Mouse (Mus musculus) right cerebral cortex, postnatal 14 days (tissue): Measurements from ENCODE around the gene Car3.

Experiments used
- DNase-seq: peaks from one replicate; pipeline ENCODE4 v3.0.0; 2022

Gene Car3

DNA sequence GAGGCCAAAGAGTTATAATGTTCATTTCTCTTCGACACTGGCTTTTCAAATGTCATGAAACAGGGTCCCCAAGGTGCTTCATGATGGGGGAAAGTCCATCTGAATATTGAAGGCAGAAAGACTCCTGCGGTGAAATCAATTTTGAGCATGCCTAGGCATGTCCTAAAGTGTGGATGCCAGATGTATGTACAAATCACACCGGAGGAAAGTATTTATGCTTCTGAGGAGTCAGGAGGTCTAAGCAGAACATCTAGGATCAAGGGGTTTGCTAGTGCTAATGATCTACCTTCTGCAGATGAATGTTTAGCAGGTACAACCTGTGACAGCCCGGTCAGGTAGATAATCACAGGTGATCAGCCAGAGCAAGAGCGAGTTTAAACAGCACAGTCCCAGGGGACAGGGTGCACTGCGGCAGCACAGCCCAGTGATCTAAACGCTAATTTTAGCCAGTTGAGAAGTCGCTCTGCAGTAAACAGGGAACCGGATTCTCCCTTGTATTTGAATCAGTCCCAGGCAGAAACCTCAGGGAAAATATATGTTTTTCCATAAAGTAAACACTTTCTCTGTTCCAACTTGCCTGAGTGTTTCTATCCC lies 13.1 kb downstream of the Car3 start:
- no peak for DNase-seq

DNA sequence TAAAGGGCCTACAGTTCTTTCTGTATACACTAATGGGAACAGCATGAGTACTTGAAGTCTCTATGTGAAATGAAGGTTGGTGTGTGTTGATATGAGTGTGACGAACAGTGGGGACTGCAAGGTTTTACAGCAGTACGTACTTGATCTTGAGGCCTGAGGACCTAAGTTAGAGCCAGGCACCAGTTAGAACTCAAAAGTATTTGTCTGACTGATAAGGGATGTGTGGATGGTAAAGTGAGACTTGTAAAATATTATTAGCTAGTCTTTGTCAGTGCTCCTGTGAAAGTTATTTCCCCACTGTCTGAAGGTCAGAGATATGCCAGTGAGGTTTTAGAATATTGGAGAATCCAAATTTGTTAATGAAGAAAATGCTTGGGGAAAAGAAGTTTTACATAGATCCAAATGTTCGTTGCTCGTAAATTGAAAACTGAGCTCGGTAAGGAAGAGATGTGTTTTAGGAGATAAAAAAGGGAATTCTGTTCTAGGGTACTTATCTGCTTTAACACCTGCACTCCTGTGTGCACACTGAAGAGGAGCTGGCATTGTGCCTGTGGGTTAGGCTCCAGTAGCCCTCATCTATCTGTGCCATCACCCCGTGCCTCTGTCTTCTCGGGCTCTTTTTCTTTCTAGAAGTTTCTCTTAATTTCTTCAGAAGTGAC lies 14.1 kb downstream of the Car3 start:
- no peak for DNase-seq

GRCm38 (mm10) chr3:14878749-14879223 lies 15.5 kb downstream of the Car3 start:
- DNase-seq, result no peak

DNA sequence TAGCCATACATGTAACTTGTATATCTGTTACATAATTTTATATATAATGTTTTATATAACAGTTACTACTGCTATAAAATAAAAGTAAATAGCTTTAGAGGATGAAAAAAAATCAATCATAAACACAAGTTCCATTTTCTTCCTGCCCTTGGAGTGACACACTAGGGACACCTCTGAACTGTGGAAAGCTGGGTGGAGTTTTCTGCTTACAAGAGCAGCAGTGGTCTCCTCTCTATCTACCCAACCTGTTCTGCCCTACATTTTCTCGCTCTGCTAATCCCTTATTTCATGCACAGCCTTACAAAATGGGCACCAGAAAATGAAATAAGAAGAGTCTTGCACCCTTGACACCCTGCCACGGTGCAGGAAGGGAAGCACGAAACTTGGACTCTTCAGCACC lies 16.0 kb downstream of the Car3 start:
- DNase-seq, result no peak

- DNase-seq, result no peak
These were observed 17.0 kb downstream of the Car3 start for GRCm38 (mm10) chr3:14880277-14880676.

GRCm38 (mm10) chr3:14882005-14882404 lies 18.7 kb downstream of the Car3 start:
- no peak for DNase-seq

- no peak for DNase-seq
These were observed 19.4 kb downstream of the Car3 start for GRCm38 (mm10) chr3:14882756-14883155.

GRCm38 (mm10) chr3:14884826-14885225 lies 21.5 kb downstream of the Car3 start:
- DNase-seq, result no peak

DNA sequence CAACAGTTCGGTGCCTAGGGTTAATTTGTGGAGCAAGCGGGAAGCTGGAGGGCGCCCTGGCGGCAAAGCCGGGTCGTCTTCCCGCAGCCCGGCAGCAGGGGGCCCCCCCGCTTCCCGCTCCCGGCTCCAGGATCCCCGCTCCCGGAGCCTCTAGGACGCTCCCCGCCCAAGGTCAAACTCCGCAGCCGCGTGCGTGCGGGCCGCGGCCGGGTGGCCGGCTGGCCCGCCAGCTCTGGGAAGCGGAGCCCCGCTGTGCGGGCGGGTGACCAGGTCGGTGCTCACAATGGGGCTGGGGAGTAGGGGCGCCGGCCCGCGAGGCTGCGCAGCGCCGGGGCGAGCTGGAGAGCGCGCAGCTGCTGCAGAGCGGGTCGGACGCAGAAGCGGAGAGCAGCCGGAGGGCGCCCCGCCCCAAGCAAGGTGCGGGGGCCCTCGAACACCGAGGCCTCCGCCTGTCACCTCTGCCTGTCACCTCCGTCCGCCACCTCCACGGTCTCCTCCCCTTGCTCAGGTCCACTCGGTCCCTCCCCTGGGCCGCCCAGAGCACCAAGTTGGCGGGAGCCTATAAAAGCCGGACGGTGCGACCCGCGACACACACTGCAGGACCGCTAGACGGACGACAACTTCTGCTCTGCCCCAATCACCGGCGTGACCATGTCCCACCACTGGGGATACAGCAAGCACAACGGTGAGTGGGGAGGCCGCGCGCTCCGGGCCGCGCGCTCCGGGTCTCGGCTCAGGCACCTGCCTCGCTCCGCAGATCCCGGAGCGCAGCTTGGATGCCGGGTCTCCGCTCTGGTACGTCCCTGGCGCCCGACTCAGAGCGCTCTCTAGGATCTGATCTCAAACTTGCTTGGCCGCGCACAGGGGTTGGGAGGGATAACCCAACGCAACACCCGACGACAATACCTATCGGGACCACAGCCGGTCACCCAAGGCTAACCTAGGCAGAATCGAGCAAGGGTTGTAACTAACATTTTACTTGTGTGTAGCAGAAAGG lies 23.1 kb downstream of the Car3 start, which contains the start of gene Car2:
Gene Car2 (plus strand): TSS at position 172 of the 997 bp plus-strand sequence.
- peak; percentile 66 for DNase-seq

- no peak for DNase-seq
These were observed 23.9 kb downstream of the Car3 start for GRCm38 (mm10) chr3:14887134-14887666.

GRCm38 (mm10) chr3:14887686-14888295 lies 24.5 kb downstream of the Car3 start:
- DNase-seq, result no peak

DNA sequence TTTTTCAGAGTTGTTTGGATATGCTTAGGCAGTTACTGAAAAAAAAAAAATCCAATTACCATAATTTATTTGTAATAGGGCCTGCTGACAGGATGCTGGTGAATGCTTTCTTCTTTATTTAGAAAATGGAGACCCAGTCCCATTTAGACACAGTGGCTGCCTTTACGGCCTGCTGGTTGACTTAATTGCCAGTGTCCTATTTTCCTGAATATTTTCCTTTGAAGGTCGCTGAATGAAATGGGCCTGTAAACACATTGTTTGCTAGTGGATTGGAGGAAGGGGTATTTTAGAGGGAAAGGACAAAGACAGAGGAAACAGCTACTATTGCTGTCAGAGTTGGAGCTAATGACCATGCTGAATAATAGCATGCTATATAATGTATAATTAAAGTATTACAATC lies 25.2 kb downstream of the Car3 start:
- DNase-seq, result no peak

DNA sequence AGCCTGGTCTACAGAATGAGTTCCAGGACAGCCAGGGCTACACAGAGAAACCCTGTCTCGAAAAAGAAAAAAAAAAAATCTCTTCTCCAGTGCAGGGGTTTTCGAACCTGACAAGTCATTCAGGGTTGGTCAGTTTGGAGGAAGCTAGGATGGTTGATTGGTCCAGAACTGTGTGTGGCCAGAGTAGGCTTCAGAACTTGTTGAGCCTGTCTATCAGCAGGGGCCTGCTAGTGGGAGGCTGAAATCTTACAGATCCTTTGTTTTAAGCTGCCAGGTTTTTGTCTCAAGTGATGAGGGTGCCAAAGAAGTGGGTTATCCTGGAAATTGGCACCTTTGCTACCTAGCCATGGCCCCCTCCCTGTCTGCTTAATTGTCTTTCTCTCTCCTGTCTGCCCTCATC lies 25.8 kb downstream of the Car3 start:
- no peak for DNase-seq

- no peak for DNase-seq
These were observed 26.6 kb downstream of the Car3 start for GRCm38 (mm10) chr3:14889716-14890409.

DNA sequence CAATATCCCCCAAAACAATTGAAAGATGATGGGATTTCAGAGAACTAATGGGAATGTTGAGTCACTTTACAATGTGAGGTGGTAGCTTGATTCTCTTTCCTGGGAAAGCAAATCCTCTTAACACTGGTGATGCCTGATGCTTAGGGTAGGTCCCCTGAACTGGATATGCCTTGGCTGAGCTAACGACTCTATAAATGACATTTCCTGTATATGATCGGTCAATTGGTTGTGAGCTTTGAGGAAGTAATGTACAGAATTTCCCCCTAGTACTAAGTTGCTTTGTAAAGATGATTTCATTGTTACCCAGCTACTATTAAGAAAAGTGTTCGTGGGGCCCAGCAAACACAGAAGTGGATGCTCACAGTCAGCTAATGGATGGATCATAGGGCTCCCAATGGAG lies 29.7 kb downstream of the Car3 start:
- DNase-seq, result no peak

DNA sequence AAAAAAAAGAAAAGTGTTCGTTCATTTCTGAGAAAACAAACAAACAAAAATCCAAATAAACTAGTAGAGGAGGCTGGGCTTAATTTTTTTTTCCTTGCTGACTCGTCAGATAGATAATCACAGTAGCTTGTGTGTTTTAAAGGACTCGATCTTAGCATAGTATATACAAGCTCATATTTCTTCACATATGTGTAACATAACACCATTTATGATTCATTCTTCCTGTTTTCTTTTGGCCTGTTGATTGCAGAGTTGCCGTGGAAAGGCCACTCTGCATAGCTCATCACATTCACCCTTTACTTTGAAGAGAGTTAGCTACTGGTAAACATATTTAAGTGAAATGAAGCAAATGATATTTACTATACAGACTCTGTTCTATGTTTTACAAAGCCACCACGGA lies 30.4 kb downstream of the Car3 start:
- no peak for DNase-seq

GRCm38 (mm10) chr3:14895333-14895732 lies 32.0 kb downstream of the Car3 start:
- no peak for DNase-seq

GRCm38 (mm10) chr3:14897770-14898169 lies 34.5 kb downstream of the Car3 start:
- no peak for DNase-seq

- no peak for DNase-seq
These were observed 40.1 kb downstream of the Car3 start for GRCm38 (mm10) chr3:14903380-14903779.

GRCm38 (mm10) chr3:14904165-14904564 lies 40.9 kb downstream of the Car3 start:
- no peak for DNase-seq

DNA sequence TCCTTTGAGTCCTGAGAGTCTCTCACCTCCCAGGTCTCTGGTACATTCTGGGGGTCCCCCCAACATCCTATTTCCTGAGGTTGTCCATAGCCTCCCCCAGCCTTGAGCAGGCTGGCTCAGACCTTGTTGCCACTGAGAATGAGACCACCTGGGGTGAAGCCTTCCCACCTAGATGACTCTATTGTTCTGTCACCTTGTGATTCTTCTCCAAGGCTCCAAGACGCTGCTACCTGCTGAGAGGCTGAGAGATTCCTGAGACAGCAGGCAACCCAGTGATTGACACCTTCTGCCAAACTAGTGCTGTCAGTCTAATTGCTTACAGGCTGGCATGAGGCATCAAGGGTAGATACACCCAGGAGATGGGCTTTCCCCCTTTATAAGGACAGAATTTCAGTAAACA lies 44.0 kb downstream of the Car3 start:
- no peak for DNase-seq

GRCm38 (mm10) chr3:14911992-14912582 lies 48.8 kb downstream of the Car3 start:
- no peak for DNase-seq
